In the genomic region with DNA sequence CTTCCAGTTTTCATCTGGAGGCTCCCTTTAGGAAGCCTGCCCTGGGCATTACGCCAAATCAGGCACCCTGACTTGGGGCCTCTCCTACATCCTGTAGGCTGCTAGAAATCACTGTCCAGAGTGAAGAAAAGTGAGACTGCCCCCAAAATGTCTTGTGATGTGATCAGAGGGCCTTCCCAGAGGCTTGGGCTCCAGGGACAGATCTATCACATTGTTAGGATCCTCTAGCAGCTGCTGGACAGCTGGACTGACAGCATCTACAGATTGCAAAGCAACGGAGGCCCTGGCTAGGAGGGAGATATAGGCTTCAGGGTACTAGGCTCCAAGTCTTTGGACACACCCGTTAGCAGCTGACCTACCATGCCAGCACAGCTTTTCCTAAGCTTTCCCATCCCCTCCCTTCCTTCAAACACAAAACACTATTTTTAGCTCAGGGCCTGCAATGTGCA, we compare ENCODE assay signal across 10 mouse cellular contexts. TPM values are rescaled to one million over a fixed set of nuclear protein-coding genes. Genes with fewer than 3 reads are reported as not detected.
DNase-seq lines count a peak whose midpoint lies in the region; ATAC-seq and TF ChIP-seq lines count a peak whose summit lies in the region.
"Had no signal": no experiment of that assay in that cellular context is flagged by ENCODE, and none has a peak within 500 bp of the region (broad histone marks: within the 10 kb centered on the region; RNA-seq: fewer than 3 reads in every experiment).

No protein-coding gene starts in this region.

- peaks cover 30% of the 10 kb centered on the region for H3K4me1 ChIP-seq in embryonic facial prominence, embryonic 12.5 days
- peaks cover 15% of the 10 kb centered on the region for H3K4me1 ChIP-seq in embryonic facial prominence, embryonic 10.5 days
- H3K4me1 ChIP-seq in lung, embryonic 16.5 days (replicated peaks; ENCODE audit: control insufficient read depth, insufficient read depth, low read length) = peaks cover 17% of the 10 kb centered on the region
- H3K4me1 ChIP-seq in kidney, postnatal 0 days (replicated peaks; ENCODE audit: insufficient read depth, low read length) = peaks cover 7% of the 10 kb centered on the region; the same call in 1 of the 2 replicates
- peaks cover 35% of the 10 kb centered on the region for H3K4me1 ChIP-seq in stomach, embryonic 16.5 days (ENCODE audit: control insufficient read depth, insufficient read depth, low read length)

- 78% methylated on average over 3 of the region's 3 CpGs for WGBS in embryonic facial prominence, embryonic 12.5 days
- WGBS in embryonic facial prominence, embryonic 10.5 days = 84% methylated on average over 3 of the region's 3 CpGs
- 40% methylated on average over 3 of the region's 3 CpGs for WGBS in lung, embryonic 16.5 days
- 50% methylated on average over 3 of the region's 3 CpGs for WGBS in kidney, postnatal 0 days
- 31% methylated on average over 3 of the region's 3 CpGs for WGBS in stomach, embryonic 16.5 days

- no peak for TF ChIP-seq CTCF in kidney, postnatal 0 days (IDR thresholded peaks at IDR 0.05; ENCODE audit: low read depth)

- no peak overlapping the region for H3K9ac ChIP-seq in embryonic facial prominence, embryonic 12.5 days
- no peak overlapping the region for H3K9ac ChIP-seq in lung, embryonic 16.5 days (ENCODE audit: low read length)
- H3K9ac ChIP-seq in kidney, postnatal 0 days (ENCODE audit: low read depth, low read length) = no peak overlapping the region
- H3K9ac ChIP-seq in stomach, embryonic 16.5 days (ENCODE audit: low read length) = peak overlapping the region; percentile 19; the same call in 1 of the 2 replicates

- ATAC-seq in embryonic facial prominence, embryonic 12.5 days (ENCODE audit: insufficient number of reproducible peaks, insufficient read depth, low FRiP score, low TSS enrichment) = peak; percentile 44; the same call in 1 of the 2 replicates
- peak; percentile 77 for ATAC-seq in lung, embryonic 16.5 days (ENCODE audit: low read depth)
- no peak for ATAC-seq in kidney, postnatal 0 days (replicated peaks; ENCODE audit: low FRiP score, low read depth)
- ATAC-seq in stomach, embryonic 16.5 days (ENCODE audit: insufficient read depth, low FRiP score) = peak; percentile 70; the same call in 1 of the 2 replicates

- H3K9me3 ChIP-seq in embryonic facial prominence, embryonic 12.5 days = no peaks in the 10 kb centered on the region
- no peaks in the 10 kb centered on the region for H3K9me3 ChIP-seq in embryonic facial prominence, embryonic 10.5 days
- no peaks in the 10 kb centered on the region for H3K9me3 ChIP-seq in lung, embryonic 16.5 days (ENCODE audit: control insufficient read depth, low read length)
- H3K9me3 ChIP-seq in kidney, postnatal 0 days (replicated peaks; ENCODE audit: low read length) = no peaks in the 10 kb centered on the region
- no peaks in the 10 kb centered on the region for H3K9me3 ChIP-seq in stomach, embryonic 16.5 days (replicated peaks; ENCODE audit: control insufficient read depth, low read length)

- H3K36me3 ChIP-seq in embryonic facial prominence, embryonic 12.5 days = peaks cover 78% of the 10 kb centered on the region
- H3K36me3 ChIP-seq in embryonic facial prominence, embryonic 10.5 days (replicated peaks) = peaks cover 100% of the 10 kb centered on the region
- peaks cover 42% of the 10 kb centered on the region for H3K36me3 ChIP-seq in lung, embryonic 16.5 days (ENCODE audit: control insufficient read depth, insufficient read depth, low read length)
- H3K36me3 ChIP-seq in kidney, postnatal 0 days (ENCODE audit: insufficient read depth, low read length) = peaks cover 51% of the 10 kb centered on the region
- H3K36me3 ChIP-seq in stomach, embryonic 16.5 days (ENCODE audit: control insufficient read depth, insufficient read depth, low read length) = peaks cover 23% of the 10 kb centered on the region; the same call in 1 of the 2 replicates

- no peak for DNase-seq in embryonic facial prominence, embryonic 10.5 days (ENCODE audit: low spot score)
- no peak for DNase-seq in lung, postnatal 25 days (ENCODE audit: low spot score)
- DNase-seq in kidney, postnatal 0 days (ENCODE audit: low spot score) = peak; percentile 66
- DNase-seq in spleen, postnatal 4 days (ENCODE audit: low spot score in 2 of 2) = no peak
- no peak for DNase-seq in thymus, adult 18-20 months
- DNase-seq: B cell, adult 2 months; cerebellum, postnatal 25 days had no signal

- no peak overlapping the region for H3K4me3 ChIP-seq in embryonic facial prominence, embryonic 12.5 days
- no peak overlapping the region for H3K4me3 ChIP-seq in embryonic facial prominence, embryonic 10.5 days
- no peak overlapping the region for H3K4me3 ChIP-seq in lung, embryonic 16.5 days (ENCODE audit: low read length)
- no peak overlapping the region for H3K4me3 ChIP-seq in kidney, postnatal 0 days (replicated peaks; ENCODE audit: low read depth, low read length)
- no peak overlapping the region for H3K4me3 ChIP-seq in stomach, embryonic 16.5 days (replicated peaks; ENCODE audit: low read length)

- H3K27ac ChIP-seq in embryonic facial prominence, embryonic 12.5 days = peak overlapping the region; percentile 77
- no peak overlapping the region for H3K27ac ChIP-seq in embryonic facial prominence, embryonic 10.5 days (replicated peaks)
- peak overlapping the region; percentile 68 for H3K27ac ChIP-seq in lung, embryonic 16.5 days (ENCODE audit: low read length)
- H3K27ac ChIP-seq in kidney, postnatal 0 days = peak overlapping the region; percentile 37
- peak overlapping the region; percentile 86 for H3K27ac ChIP-seq in stomach, embryonic 16.5 days (ENCODE audit: low read length)

- no peaks in the 10 kb centered on the region for H3K27me3 ChIP-seq in embryonic facial prominence, embryonic 12.5 days
- H3K27me3 ChIP-seq in embryonic facial prominence, embryonic 10.5 days (replicated peaks; ENCODE audit: low read depth, poor library complexity, severe bottlenecking) = no peaks in the 10 kb centered on the region
- no peaks in the 10 kb centered on the region for H3K27me3 ChIP-seq in lung, embryonic 16.5 days (ENCODE audit: control insufficient read depth, insufficient read depth, low read depth, low read length)
- no peaks in the 10 kb centered on the region for H3K27me3 ChIP-seq in kidney, postnatal 0 days (ENCODE audit: insufficient read depth, low read length)
- H3K27me3 ChIP-seq in stomach, embryonic 16.5 days (ENCODE audit: control insufficient read depth, insufficient read depth, low read length) = no peaks in the 10 kb centered on the region

- H3K4me2 ChIP-seq in embryonic facial prominence, embryonic 12.5 days (replicated peaks) = no peak overlapping the region
- no peak overlapping the region for H3K4me2 ChIP-seq in lung, embryonic 16.5 days (ENCODE audit: low read depth, low read length)
- H3K4me2 ChIP-seq in kidney, postnatal 0 days (ENCODE audit: low read length) = no peak overlapping the region
- peak overlapping the region; percentile 31; the same call in 1 of the 2 replicates for H3K4me2 ChIP-seq in stomach, embryonic 16.5 days (ENCODE audit: low read depth, low read length)

RNA-seq across cellular contexts. Expression of a gene that starts 13.5 kb away (rescaled TPM):
- 218 and 219 TPM in 2 replicates for polyA plus RNA-seq in embryonic facial prominence, embryonic 12.5 days (2016; fragmentation: Nextera tagmentation; extraction: Ambion mirVana)
- polyA plus RNA-seq in embryonic facial prominence, embryonic 10.5 days (2016; fragmentation: Nextera tagmentation; extraction: Ambion mirVana) = 200 and 203 TPM in 2 replicates
- 207 and 209 TPM in 2 replicates for polyA plus RNA-seq in lung, embryonic 16.5 days (2015; fragmentation: Nextera tagmentation; extraction: Ambion mirVana)
- 165 and 182 TPM in 2 replicates for polyA plus RNA-seq in kidney, postnatal 0 days (2015; fragmentation: Nextera tagmentation; extraction: Ambion mirVana)
- 252 and 291 TPM in 2 replicates for polyA plus RNA-seq in stomach, embryonic 16.5 days (2015; fragmentation: Nextera tagmentation; extraction: Ambion mirVana)

RNA-seq across cellular contexts. Expression of a gene that starts 46.5 kb away (rescaled TPM):
- 0.72 and 0.81 TPM in 2 replicates for polyA plus RNA-seq in embryonic facial prominence, embryonic 12.5 days (2016; fragmentation: Nextera tagmentation; extraction: Ambion mirVana)
- 0.34 TPM in 1 of 2 replicates, not detected in the other for polyA plus RNA-seq in embryonic facial prominence, embryonic 10.5 days (2016; fragmentation: Nextera tagmentation; extraction: Ambion mirVana)
- 1.2 and 2.4 TPM in 2 replicates for polyA plus RNA-seq in lung, embryonic 16.5 days (2015; fragmentation: Nextera tagmentation; extraction: Ambion mirVana)
- polyA plus RNA-seq in kidney, postnatal 0 days (2015; fragmentation: Nextera tagmentation; extraction: Ambion mirVana) = 2.9 and 3.5 TPM in 2 replicates
- 0.77 and 1.4 TPM in 2 replicates for polyA plus RNA-seq in stomach, embryonic 16.5 days (2015; fragmentation: Nextera tagmentation; extraction: Ambion mirVana)
